Mouse (Mus musculus): ENCODE measurements around the gene Mrpl1. TPM values are rescaled to one million over a fixed set of nuclear protein-coding genes. Genes with fewer than 3 reads are reported as not detected.

Mrpl1 gene
- total RNA-seq, 1 experiment: 27.9 TPM

- Histone ChIP-seq H3K4me3 (ENCODE audit: insufficient read depth in 1 of 2, low read depth in 1 of 2, low read length in 2 of 2, poor library complexity in 1 of 2, severe bottlenecking in 1 of 2) (peak overlapping the region; percentile 80 to 90), H3K27ac (ENCODE audit: insufficient read depth, low read depth, low read length, poor library complexity, severe bottlenecking) (peak overlapping the region; percentile 64), H3K9me3 (ENCODE audit: control insufficient read depth, insufficient read depth, low read depth, low read length) (no peaks in the 10 kb centered on the region), H3K9ac (ENCODE audit: insufficient read depth, low read depth, low read length, poor library complexity, severe bottlenecking) (peak overlapping the region; percentile 91), H3K4me1 (ENCODE audit: control insufficient read depth in 2 of 2, insufficient read depth in 2 of 2, low read length in 2 of 2, poor library complexity in 1 of 2) (peaks cover 2 to 4% of the 10 kb centered on the region in 2 experiments; a peak in 2 of 4 replicates), H3K36me3 (ENCODE audit: control insufficient read depth, insufficient read depth, low read length, poor library complexity, severe bottlenecking) (no peaks in the 10 kb centered on the region)
- in situ Hi-C loops (cut with MboI; ENCODE audit: low sequenced_read_pairs in 2 of 2, unreplicated experiment in 2 of 2): no loop called here
- DNase-seq (ENCODE audit: low read depth, low spot score): peak; percentile 59
- TF ChIP-seq ZC3H11A (IDR thresholded peaks at IDR 0.05; ENCODE audit: borderline replicate concordance, low read depth, low read length) (no peak), ZNF384 (IDR thresholded peaks at IDR 0.05; ENCODE audit: low read depth, low read length) (peak; percentile 82), MAFK (IDR thresholded peaks at IDR 0.05; ENCODE audit: insufficient read depth, low read depth, low read length) (no peak), CHD2 (IDR thresholded peaks at IDR 0.05; ENCODE audit: low read depth, low read length) (peak; percentile 95), HCFC1 (IDR thresholded peaks at IDR 0.05; ENCODE audit: borderline replicate concordance, insufficient read depth, low read length) (no peak)
These were observed 46.6 kb upstream of the Mrpl1 start for GRCm38 (mm10) chr5:96162399-96163331.

DNA sequence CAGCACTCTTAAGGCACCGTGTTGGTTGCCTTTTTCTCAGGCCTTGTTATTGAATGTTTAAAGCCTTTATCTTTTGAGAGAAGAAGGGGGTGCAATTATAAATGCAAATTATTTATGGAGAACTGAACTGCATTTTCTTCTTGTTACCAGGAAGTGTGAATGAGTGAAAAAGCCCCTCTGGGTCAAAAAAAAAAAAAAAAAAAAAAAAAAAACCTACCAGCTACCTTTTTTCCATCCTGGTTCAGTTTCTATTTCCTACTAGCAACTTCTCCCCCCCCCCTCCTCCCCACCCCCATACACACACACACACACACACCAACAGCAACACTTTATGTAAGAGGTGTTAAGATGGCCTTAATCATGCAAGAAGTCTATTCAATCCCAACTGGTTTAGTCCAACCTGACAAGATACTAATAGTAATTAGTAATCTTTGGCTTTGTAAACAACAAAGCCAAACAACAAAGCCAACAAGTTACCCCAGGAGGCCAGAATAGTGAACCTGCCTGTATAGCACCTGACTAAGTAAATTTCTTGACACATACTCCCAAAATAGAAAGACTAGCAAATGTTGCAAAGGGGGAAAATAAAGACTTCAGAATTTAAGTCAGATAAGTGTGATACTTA lies 45.8 kb upstream of the Mrpl1 start:
- TF ChIP-seq HCFC1 (IDR thresholded peaks at IDR 0.05; ENCODE audit: borderline replicate concordance, insufficient read depth, low read length): no peak
- H3K27ac ChIP-seq (ENCODE audit: insufficient read depth, low read depth, low read length, poor library complexity, severe bottlenecking): no peak overlapping the region; the same call in 1 of the 2 replicates
- H3K9me3 ChIP-seq (ENCODE audit: control insufficient read depth, insufficient read depth, low read depth, low read length): no peaks in the 10 kb centered on the region
- peaks cover 2 to 4% of the 10 kb centered on the region in 2 experiments; a peak in 2 of 4 replicates for H3K4me1 ChIP-seq (ENCODE audit: control insufficient read depth in 2 of 2, insufficient read depth in 2 of 2, low read length in 2 of 2, poor library complexity in 1 of 2)
- in situ Hi-C loops (cut with MboI; ENCODE audit: low sequenced_read_pairs in 2 of 2, unreplicated experiment in 2 of 2): no loop called here
- H3K36me3 ChIP-seq (ENCODE audit: control insufficient read depth, insufficient read depth, low read length, poor library complexity, severe bottlenecking): no peaks in the 10 kb centered on the region
- peak overlapping the region; percentile 80 to 90 for H3K4me3 ChIP-seq (ENCODE audit: insufficient read depth in 1 of 2, low read depth in 1 of 2, low read length in 2 of 2, poor library complexity in 1 of 2, severe bottlenecking in 1 of 2)
- H3K9ac ChIP-seq (ENCODE audit: insufficient read depth, low read depth, low read length, poor library complexity, severe bottlenecking): peak overlapping the region; percentile 91
- no peak for DNase-seq (ENCODE audit: low read depth, low spot score)

- Histone ChIP-seq H3K4me3 (ENCODE audit: insufficient read depth in 1 of 2, low read depth in 1 of 2, low read length in 2 of 2, poor library complexity in 1 of 2, severe bottlenecking in 1 of 2) (peak within 1 kb of the TSS; percentile 80 to 90), H3K9ac (ENCODE audit: insufficient read depth, low read depth, low read length, poor library complexity, severe bottlenecking) (peak within 1 kb of the TSS; percentile 91), H3K36me3 (ENCODE audit: control insufficient read depth, insufficient read depth, low read length, poor library complexity, severe bottlenecking) (no peaks in the 10 kb centered on the region), H3K27ac (ENCODE audit: insufficient read depth, low read depth, low read length, poor library complexity, severe bottlenecking) (no peak within 1 kb of the TSS; the same call in 1 of the 2 replicates), H3K4me1 (ENCODE audit: control insufficient read depth in 2 of 2, insufficient read depth in 2 of 2, low read length in 2 of 2, poor library complexity in 1 of 2) (peaks cover 2 to 4% of the 10 kb centered on the region in 2 experiments; a peak in 2 of 4 replicates), H3K9me3 (ENCODE audit: control insufficient read depth, insufficient read depth, low read depth, low read length) (no peaks in the 10 kb centered on the region)
- no peak for DNase-seq (ENCODE audit: low read depth, low spot score)
- in situ Hi-C loops (cut with MboI; ENCODE audit: low sequenced_read_pairs in 2 of 2, unreplicated experiment in 2 of 2): no loop called here
- TF ChIP-seq CHD2 (IDR thresholded peaks at IDR 0.05; ENCODE audit: low read depth, low read length) (no peak), MAFK (IDR thresholded peaks at IDR 0.05; ENCODE audit: insufficient read depth, low read depth, low read length) (no peak), HCFC1 (IDR thresholded peaks at IDR 0.05; ENCODE audit: borderline replicate concordance, insufficient read depth, low read length) (no peak), ZC3H11A (IDR thresholded peaks at IDR 0.05; ENCODE audit: borderline replicate concordance, low read depth, low read length) (no peak), ZNF384 (IDR thresholded peaks at IDR 0.05; ENCODE audit: low read depth, low read length) (no peak)
These were observed 45.3 kb upstream of the Mrpl1 start, which contains the start of gene Cnot6l for GRCm38 (mm10) chr5:96164021-96164411. TSS of gene Cnot6l (minus strand) at chr5:96164171.

- Histone ChIP-seq H3K27ac (ENCODE audit: insufficient read depth, low read depth, low read length, poor library complexity, severe bottlenecking) (no peak overlapping the region), H3K4me1 (ENCODE audit: control insufficient read depth in 2 of 2, insufficient read depth in 2 of 2, low read length in 2 of 2, poor library complexity in 1 of 2) (0 out of 4 replicates have a peak, but pooled peaks cover 0 to 2% of the 10 kb centered on the region in 2 experiments), H3K9ac (ENCODE audit: insufficient read depth, low read depth, low read length, poor library complexity, severe bottlenecking) (no peak overlapping the region), H3K36me3 (ENCODE audit: control insufficient read depth, insufficient read depth, low read length, poor library complexity, severe bottlenecking) (no peaks in the 10 kb centered on the region), H3K4me3 (ENCODE audit: insufficient read depth in 1 of 2, low read depth in 1 of 2, low read length in 2 of 2, poor library complexity in 1 of 2, severe bottlenecking in 1 of 2) (no peak overlapping the region), H3K9me3 (ENCODE audit: control insufficient read depth, insufficient read depth, low read depth, low read length) (no peaks in the 10 kb centered on the region)
- TF ChIP-seq ZNF384 (IDR thresholded peaks at IDR 0.05; ENCODE audit: low read depth, low read length) (no peak), MAFK (IDR thresholded peaks at IDR 0.05; ENCODE audit: insufficient read depth, low read depth, low read length) (no peak), ZC3H11A (IDR thresholded peaks at IDR 0.05; ENCODE audit: borderline replicate concordance, low read depth, low read length) (no peak), CHD2 (IDR thresholded peaks at IDR 0.05; ENCODE audit: low read depth, low read length) (no peak), HCFC1 (IDR thresholded peaks at IDR 0.05; ENCODE audit: borderline replicate concordance, insufficient read depth, low read length) (no peak)
- in situ Hi-C loops (cut with MboI; ENCODE audit: low sequenced_read_pairs in 2 of 2, unreplicated experiment in 2 of 2): no loop called here
- no peak for DNase-seq (ENCODE audit: low read depth, low spot score)
These were observed 42.5 kb upstream of the Mrpl1 start for GRCm38 (mm10) chr5:96166761-96167160.
